Mouse (Mus musculus) lung, adult 10 weeks (tissue): Measurements from ENCODE around the gene Opn1mw. TPM values are rescaled to one million over a fixed set of nuclear protein-coding genes. Genes with fewer than 3 reads are reported as not detected.

Experiments used
- polyA plus RNA-seq: library from polyadenylated mRNA; stranded (reverse); fragments of 350-450 nt; fragmentation: Illumina TruSeq; extraction: RNeasy Lipid Tissue Mini Kit (QIAGEN cat#74804); gene quantifications from one replicate; pipeline ENCODE4 v1.2.3, GENCODE M21; 2014; ENCODE audit warnings: low read depth, low replicate concordance; ENCODE audit not compliant: insufficient read depth

Gene Opn1mw
- polyA plus RNA-seq = not detected

DNA sequence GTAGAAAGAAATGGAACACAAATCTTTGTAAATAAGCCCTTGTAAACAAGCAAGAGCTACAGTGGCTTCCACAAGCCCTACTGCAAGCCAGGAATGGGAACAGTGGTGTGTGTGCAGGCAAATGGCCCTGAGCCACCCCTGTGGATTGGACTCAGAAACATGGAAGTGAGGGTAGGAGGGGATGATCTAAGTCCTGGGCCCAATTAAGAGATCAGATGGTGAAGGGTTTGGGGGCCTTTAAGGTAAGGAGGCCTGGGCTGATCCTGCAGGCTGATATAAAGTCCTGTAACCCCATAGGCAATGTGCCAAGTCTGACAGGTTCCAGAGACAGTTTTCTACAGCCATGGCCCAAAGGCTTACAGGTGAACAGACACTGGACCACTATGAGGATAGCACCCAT, at the start of gene Opn1mw:
TSS of gene Opn1mw (plus strand) at position 301 of the 400 bp plus-strand sequence.

GRCm38 (mm10) chrX:74135263-74135662, 8.0 kb downstream of the Opn1mw start, which contains the start of gene Mecp2:
Mecp2 (minus strand) TSS chrX:74135363.

DNA sequence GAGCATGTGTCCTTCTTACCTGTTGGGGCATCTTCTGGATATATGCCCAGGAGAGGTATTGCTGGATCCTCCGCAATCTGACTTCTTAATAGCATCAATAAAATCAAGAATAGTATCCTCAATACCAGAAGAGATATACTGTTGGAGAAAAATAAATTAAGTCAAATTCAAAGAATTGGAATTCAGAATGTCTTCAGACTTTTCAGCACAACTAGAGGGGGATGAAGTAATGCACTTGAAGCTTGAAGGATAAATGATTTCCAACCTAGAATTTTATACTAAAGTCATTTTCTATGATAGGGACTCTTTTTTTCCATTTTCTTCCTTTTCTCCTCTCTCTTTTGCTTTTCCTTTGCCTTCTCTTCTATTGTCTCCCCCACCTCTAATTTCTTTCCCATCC, 40.5 kb downstream of the Opn1mw start, which contains the start of gene Tex28:
TSS of gene Tex28 (minus strand) at position 101 of the 400 bp plus-strand sequence.

GRCm38 (mm10) chrX:74176959-74177358, 49.7 kb downstream of the Opn1mw start, which contains the start of gene Tktl1:
Tktl1 (plus strand) TSS chrX:74177259.

Other genes starting within 250 kb of the Opn1mw start
- gene Avpr2, start 235.4 kb upstream of the Opn1mw start, polyA plus RNA-seq = not detected
- 1.7 TPM for gene L1cam, start 231.4 kb upstream of the Opn1mw start, polyA plus RNA-seq
- 9.8 TPM for gene Arhgap4, start 205.6 kb upstream of the Opn1mw start, polyA plus RNA-seq
- gene Naa10, start 205.5 kb upstream of the Opn1mw start, polyA plus RNA-seq = 48.4 TPM
- gene Renbp, start 196.6 kb upstream of the Opn1mw start, polyA plus RNA-seq = 38.7 TPM
- 18.8 TPM for gene Hcfc1, start 161.1 kb upstream of the Opn1mw start, polyA plus RNA-seq
- gene Irak1, start 103.5 kb upstream of the Opn1mw start, polyA plus RNA-seq = 25.9 TPM
- gene Mecp2, start 7.9 kb downstream of the Opn1mw start, polyA plus RNA-seq = 9.3 TPM
- gene Tex28, start 40.4 kb downstream of the Opn1mw start, polyA plus RNA-seq = not detected
- gene Tktl1, start 49.8 kb downstream of the Opn1mw start, polyA plus RNA-seq = 0.09 TPM
- 210 TPM for gene Flna, start 122.4 kb downstream of the Opn1mw start, polyA plus RNA-seq
- 61.8 TPM for gene Emd, start 127.2 kb downstream of the Opn1mw start, polyA plus RNA-seq
- gene Rpl10, start 143.3 kb downstream of the Opn1mw start, polyA plus RNA-seq = 1,975 TPM
- 54.8 TPM for gene Taz, start 154.4 kb downstream of the Opn1mw start, polyA plus RNA-seq
- 29.0 TPM for gene Dnase1l1, start 154.9 kb downstream of the Opn1mw start, polyA plus RNA-seq
- gene Atp6ap1, start 169.6 kb downstream of the Opn1mw start, polyA plus RNA-seq = 155 TPM
- gene Gdi1, start 177.5 kb downstream of the Opn1mw start, polyA plus RNA-seq = 80.2 TPM
- gene Fam50a, start 185.6 kb downstream of the Opn1mw start, polyA plus RNA-seq = 41.4 TPM
- 1.3 TPM for gene Plxna3, start 201.6 kb downstream of the Opn1mw start, polyA plus RNA-seq
- 52.2 TPM for gene Lage3, start 226.2 kb downstream of the Opn1mw start, polyA plus RNA-seq
- gene Ubl4a, start 245.8 kb downstream of the Opn1mw start, polyA plus RNA-seq = 26.9 TPM
- gene Slc10a3, start 245.9 kb downstream of the Opn1mw start, polyA plus RNA-seq = 8.8 TPM